Mouse (Mus musculus) liver, embryonic 18 days (tissue): ENCODE measurements around the gene Folh1. TPM values are rescaled to one million over a fixed set of nuclear protein-coding genes. Genes with fewer than 3 reads are reported as not detected.

Experiments
- polyA plus RNA-seq: library from polyadenylated mRNA; depleted of rRNA; stranded (reverse); fragments of >200 nt; gene quantifications from 2 replicates; pipeline ENCODE4 v1.2.3, GENCODE M21; 2012; rRNA removed

Folh1 gene
- polyA plus RNA-seq = 0.01 and 0.05 TPM in 2 replicates

DNA sequence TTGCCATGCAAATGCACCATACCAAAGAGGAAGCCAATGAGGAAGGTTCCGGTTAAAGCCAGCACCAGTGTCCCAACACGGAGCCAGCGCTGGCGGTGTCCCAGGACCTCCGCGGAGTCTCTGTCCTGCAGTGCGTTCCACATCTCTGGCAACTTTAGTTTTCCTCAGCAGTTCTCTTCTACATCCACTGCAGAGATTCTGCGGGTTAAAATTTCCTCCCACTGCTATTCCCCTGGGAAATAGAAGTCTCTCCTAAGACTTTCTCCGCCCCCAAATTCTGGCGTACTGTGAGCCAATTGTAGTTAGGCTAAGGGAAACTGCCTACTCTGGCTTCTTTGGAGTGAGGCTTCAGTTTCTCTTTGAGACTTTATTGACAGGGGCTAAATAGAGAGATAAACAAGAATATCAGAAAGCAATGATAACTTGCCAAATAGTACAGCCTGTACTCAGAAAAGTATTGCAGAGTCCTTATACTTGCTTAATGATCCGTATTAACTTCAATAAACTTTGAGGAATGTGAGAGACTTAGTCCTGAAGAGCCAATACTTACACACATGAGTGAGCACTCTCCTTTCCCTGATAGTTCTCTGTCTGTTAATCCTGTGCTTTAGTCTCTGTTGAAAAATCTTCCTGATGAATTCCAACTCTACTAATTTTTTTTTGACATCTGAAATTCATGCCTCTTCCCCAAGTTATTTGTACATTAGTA is at the start of gene Folh1:
Folh1 (minus strand) TSS at position 327 of the 709 bp plus-strand sequence.

DNA sequence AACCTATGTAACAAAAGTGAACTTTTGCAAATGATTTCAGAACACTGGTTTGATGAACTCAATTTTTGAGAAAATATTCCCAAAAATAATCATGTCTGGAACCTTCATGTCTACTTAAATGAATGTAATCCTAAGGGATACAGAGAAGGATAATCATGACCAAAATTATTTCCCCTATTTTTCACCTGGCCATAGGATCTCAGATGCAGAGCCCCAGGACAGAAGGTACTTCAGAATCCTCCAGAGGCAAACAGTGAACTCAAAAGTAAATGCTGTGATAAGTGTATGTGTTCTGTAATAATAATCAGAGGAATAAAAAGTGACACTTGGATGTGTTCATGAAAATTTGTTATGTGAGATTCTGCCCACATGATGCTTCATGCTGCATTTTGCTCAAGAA is 19.0 kb upstream of the Folh1 start, which contains the start of gene Vmn2r77:
Vmn2r77 (plus strand) TSS at position 301 of the 400 bp plus-strand sequence.

DNA sequence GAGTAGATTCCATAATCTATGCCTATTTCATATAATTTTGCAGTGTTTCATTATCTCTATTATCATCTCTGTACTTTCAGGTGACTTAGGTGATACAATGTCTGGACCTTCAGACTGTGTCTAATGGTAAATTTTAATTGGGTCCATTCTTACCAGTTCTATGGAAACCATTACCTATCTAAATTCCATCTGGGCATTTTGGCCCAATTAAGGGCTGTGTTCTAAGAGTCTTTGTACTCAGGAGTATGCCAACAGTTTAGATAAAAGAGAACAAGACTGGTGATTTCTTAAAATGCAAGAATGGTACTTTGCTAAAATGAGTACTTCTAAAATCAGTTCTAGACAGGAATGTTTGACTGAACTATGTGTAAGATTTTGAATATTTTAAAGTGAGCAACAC is 87.7 kb downstream of the Folh1 start, which contains the start of gene Olfr292:
Olfr292 (plus strand) TSS at position 301 of the 400 bp plus-strand sequence.

Other genes starting within 250 kb of the Folh1 start
- not detected in 2 replicates for gene Olfr295, start 192.1 kb downstream of the Folh1 start, polyA plus RNA-seq
- not detected in 2 replicates for gene Olfr294, start 159.3 kb downstream of the Folh1 start, polyA plus RNA-seq
- not detected in 2 replicates for gene Olfr293, start 126.9 kb downstream of the Folh1 start, polyA plus RNA-seq
- not detected in 2 replicates for gene Olfr292, start 87.6 kb downstream of the Folh1 start, polyA plus RNA-seq
- not detected in 2 replicates for gene Vmn2r77, start 19.1 kb upstream of the Folh1 start, polyA plus RNA-seq
- not detected in 2 replicates for gene Vmn2r78, start 139.2 kb upstream of the Folh1 start, polyA plus RNA-seq
- not detected in 2 replicates for gene Vmn2r79, start 220.2 kb upstream of the Folh1 start, polyA plus RNA-seq